Mouse (Mus musculus): ENCODE measurements around the gene Cd2bp2.

Gene Cd2bp2

DNA sequence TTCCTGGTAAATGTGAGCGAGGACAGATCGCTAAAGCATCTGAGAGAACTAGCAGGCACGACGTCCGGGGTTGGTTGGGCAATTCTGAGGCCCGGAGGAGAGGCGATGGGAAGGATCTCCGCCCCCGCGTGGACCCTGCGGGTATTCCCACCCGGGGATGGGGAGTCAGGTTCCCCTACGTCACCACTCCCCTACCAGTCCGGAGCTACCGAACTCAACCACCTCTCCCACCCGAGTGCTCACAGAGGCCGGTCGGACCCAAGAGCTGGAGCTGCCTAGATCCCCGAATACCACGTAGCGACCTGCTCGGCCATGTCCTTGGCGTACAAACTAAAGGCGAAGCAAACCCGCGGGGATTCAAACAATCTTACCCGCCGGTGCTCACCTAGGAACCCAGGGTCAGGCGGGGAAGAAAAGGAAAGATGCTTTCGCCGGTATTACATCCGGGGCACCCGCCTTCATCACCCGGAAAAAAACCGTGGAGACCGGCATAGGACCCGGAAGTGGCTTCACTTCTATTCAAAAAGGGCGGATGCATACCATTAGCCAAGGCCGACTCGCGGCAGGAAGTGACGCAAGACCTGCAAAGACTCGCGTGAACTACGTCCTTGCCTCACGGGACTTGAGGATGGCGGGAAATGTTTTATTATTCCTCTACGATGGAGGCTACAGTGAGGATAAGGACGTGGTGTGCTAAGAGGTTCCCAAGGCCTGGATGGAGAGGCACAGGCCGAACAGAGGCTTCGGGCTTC, at the start of gene Cd2bp2:
Gene Cd2bp2, minus strand, starts transcription at position 507 of the 752 bp plus-strand sequence.
- DNase-seq (ENCODE audit: inconsistent ontology term): peak; percentile 96

DNA sequence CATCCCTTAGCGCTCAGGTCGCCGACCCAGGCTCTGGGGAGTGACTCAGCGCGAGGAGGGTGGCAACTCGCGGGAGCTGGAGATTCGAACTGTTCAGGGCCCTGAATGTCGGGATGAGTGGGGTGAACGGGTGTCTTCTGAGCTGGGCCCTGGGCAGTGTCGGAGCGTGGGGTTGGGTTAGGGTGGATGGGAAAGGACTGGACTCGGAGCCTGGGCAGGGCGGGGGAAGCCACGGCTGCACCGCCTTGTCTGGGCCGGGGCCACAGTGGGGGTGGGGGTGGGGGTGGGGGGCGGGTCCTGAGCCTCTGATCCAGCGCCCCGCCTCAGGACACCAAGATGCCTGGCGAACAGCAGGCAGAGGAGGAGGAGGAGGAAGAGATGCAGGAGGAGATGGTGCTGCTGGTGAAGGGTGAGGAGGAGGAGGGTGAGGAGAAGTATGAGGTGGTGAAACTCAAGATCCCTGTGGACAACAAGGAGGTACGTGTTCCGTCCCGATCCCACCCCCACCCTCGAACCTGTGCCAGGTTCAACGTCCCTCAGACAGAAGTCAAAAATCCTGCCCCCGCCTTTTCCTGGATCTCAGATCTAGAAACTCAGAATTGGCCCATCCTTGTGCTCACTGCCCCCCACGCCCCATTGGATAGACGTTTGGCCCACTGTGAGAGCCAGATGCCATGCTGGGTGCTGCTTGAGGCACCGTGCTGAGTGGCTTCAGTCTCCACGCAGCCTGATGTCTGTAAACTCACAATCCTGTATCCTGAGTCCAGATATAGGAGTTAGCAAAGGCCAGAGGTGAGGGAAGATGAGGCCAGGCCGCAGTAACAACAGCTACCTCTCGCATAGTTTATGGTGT, 49.0 kb upstream of the Cd2bp2 start:
- peak; percentile 36 for DNase-seq (ENCODE audit: inconsistent ontology term)

DNA sequence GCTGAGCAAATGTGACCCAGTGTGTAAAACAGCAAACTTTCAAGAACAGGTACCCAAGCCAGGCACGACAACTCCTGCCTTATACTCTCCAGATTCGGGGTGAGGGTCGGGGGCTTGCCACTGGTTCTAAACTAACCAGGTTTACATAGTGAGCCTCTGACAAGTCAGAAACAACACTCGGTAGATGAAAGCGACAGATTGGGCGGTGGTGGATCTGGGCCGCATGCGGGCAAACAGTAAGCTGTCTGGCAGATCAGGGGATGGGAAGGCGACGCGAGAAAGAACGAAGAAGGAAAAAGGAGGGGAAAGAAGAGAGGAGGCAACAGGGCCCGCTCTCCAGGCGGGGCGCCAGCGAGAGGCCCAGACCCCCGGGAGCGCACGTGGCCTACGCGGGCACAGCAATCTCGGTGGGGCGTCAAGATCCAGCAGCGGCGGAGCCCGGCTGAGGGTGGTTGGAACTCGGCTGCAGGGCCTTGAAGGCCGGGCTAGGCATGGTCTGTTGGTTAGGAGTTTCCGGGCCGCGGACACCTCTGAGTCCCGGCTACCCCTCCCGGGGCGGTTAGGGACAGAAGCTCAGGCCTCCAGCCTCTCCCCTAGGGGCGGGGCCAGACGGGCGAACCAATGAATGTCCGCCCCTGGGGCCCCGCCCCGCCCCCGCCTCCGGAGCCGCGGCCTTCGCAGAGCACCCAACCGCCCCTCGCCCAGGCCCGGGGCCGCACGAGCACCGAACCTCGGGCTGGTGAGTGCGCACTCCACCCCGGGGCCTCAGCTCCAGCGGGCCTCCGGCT, 48.2 kb upstream of the Cd2bp2 start, which contains the start of gene Zfp771:
Gene Zfp771, plus strand, starts transcription at position 405 of the 788 bp plus-strand sequence.
- DNase-seq (ENCODE audit: inconsistent ontology term): peak; percentile 99

- DNase-seq (ENCODE audit: inconsistent ontology term): no peak
These were observed 47.6 kb upstream of the Cd2bp2 start for GRCm38 (mm10) chr7:127243361-127243867.

DNA sequence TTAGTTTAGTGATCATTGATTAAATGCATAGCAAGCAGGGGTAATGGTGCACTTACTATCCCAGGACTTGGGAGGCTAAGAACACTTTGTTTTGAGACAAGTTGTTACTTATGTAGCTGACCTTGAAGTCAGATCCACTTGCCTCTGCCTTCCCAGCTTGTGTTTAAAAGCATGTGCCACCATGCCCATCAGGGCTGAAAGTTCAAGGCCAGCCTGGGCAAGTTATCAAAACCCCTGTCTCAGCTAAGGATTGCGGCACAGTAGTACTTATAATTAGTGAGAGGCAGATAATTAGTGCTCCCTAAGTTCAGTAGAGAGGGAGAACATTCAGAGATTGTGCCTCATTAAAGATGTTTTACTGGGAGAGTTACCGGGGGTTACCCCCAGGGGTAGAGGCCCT, 38.9 kb upstream of the Cd2bp2 start:
- DNase-seq (ENCODE audit: inconsistent ontology term): no peak

- DNase-seq (ENCODE audit: inconsistent ontology term): no peak
These were observed 37.9 kb upstream of the Cd2bp2 start for GRCm38 (mm10) chr7:127233765-127234164.

DNA sequence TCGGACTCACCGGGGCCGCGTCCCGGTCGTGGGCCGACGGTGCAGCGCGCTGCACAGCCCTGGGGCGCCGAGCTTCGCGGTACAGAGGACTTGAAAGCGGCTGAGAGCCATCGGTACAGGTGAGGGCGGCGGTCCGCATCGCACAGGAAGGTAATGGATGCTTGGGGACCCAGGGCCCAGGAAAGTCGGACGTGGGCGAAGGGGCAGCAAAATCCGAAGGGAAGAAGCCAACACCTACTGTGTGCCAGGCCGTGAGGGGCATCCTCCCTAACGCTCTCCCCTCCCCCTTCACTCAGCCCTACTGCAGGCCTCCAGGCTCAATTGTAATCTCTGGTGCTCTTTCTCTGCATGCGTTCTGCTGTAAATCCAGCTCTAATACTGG, 37.5 kb upstream of the Cd2bp2 start:
- DNase-seq (ENCODE audit: inconsistent ontology term): no peak

DNA sequence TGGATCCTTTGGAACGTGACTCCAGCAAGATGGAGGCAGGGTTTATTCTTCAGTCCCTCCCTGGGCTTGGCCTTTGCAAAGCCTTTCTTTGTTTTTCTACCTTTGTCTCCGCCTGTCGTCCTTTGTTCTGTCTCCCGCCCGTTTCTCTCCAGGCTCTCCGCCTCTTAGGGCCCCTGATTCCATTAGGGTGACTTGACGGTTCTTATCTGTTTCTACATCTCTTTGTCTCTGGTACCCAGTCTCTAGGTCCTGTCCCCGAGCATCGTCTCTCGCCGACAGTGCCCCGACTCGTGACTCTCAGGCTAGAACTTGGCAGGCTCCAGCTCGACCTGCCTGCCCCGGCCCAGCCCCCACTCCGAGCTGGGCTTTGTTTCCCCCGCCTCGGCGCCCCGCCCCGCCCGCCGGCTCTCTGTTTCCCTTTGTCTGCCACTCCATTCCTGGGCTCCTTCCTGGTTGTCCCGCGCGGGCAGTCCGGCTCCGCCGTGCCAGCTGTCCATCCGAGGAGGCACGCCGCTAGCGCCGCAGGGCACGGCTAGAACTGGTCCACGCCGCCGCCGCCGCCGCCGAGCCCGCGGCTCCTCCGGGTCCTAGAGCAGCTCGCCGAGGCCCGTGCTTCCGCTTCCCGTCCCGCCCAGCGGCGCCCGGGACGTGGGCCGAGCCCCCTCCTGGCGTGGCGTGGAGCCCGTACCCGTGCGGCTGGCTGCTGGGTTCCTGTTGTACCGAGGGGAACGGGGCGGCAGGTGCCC, 36.9 kb upstream of the Cd2bp2 start, which contains the start of the genes Zfp553 and Sept1:
Gene Zfp553, plus strand, starts transcription at position 440 of the 746 bp plus-strand sequence.
Gene Sept1, minus strand, starts transcription at position 509 of the 746 bp plus-strand sequence.
- peak; percentile 96 for DNase-seq (ENCODE audit: inconsistent ontology term)

DNA sequence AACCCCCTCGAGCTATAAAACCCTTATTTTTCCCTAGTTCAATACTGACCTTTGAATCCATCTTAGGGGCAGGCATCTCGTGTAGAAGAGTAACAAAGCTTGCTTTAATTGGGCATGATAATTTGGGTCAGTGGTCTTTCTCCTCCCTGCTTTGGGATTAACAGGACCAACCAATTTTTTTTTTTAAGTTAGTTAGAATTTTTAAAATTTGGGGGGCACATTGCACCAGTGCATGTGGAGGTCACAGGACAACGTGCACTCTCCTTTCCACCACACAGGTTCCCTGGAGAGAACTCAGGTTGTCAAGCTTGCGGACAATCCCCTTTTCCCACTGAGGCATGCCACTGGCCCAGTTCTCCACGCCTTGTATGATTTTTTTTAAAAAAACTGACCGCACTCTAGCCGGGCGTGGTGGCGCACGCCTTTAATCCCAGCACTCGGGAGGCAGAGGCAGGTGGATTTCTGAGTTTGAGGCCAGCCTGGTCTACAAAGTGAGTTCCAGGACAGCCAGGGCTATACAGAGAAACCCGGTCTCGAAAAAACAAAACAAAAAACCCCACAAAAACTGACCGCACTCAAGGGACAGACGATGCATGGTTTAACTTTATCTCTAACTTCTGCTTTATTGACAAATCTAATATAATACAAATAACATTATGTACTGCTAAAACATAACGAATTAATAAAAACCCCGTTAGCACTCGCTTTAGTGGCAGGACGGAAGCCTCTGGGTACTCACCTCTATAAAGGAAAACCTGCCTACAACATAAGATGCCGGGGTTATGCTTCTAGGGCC, 36.2 kb upstream of the Cd2bp2 start:
- peak; percentile 6 for DNase-seq (ENCODE audit: inconsistent ontology term)

- DNase-seq (ENCODE audit: inconsistent ontology term): no peak
These were observed 35.5 kb upstream of the Cd2bp2 start for GRCm38 (mm10) chr7:127231376-127231775.

DNA sequence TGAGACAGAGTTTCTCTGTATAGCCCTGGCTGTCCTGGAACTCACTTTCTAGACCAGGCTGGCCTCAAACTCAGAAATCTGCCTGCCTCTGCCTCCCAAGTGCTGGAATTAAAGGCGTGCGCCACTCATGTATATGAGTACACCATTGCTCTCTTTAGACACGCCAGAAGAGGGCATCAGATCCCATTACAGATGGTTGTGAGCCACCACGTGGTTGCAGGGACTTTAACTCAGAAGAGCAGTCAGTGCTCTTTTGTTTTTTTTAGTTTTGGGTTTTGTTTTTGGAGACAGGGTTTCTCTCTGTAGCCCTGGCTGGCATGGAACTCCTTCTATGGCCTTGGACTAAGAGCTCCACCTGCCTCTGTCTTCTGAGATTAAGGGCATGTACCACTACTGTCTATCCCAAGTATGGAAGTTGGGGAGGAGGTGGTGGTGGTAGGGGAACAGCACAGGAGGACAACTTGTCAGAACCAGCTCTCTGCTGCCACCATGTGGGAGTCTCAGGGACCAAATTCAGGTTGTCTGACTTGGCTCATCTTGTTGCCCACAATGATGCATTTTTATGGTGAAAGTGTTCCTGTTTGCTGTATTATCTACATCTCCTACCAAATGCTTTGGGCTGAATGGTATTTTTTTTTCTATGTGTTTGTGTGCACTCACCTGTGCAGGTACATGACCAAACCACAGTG, 32.9 kb upstream of the Cd2bp2 start:
- peak; percentile 69 for DNase-seq (ENCODE audit: inconsistent ontology term)

DNA sequence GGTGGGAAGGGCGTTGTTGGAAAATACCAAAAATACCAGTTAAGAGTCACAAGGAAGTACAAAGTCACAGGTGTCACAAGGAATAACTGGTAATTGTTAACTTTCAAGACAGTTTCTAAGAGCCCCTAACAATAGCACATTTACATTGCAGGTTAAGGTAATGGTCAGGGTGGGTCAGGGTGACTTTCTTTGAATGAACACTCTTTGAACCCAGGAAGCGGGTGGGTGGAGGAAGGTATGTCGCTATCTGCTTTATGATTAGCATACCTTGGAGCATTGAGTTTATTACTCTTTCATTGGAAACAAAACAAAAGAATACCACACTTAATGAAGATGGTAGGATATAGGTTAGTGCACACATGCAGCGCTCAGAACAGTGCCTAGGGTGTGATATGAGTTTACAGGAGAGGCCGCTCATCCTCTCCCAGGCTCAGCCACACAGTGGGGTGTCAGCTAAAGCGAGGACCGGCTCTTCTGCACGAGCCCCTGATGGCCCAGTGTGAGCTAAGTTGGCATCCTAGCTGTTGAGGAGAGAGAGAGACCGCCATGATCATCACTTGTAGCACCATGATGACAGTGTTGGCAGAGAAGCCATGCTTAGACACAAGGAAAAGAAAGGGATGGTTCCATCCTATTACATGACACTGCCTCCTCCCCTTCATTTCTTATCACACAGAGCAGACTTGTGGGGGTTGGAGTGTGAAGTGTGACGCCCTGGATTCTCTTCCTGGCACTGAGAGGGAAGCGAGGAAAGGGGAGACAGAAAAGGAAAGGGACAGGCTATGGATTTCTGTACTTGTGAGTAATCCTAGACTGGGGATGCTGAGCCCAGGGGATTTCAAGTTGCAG, 29.5 kb upstream of the Cd2bp2 start:
- DNase-seq (ENCODE audit: inconsistent ontology term): no peak

DNA sequence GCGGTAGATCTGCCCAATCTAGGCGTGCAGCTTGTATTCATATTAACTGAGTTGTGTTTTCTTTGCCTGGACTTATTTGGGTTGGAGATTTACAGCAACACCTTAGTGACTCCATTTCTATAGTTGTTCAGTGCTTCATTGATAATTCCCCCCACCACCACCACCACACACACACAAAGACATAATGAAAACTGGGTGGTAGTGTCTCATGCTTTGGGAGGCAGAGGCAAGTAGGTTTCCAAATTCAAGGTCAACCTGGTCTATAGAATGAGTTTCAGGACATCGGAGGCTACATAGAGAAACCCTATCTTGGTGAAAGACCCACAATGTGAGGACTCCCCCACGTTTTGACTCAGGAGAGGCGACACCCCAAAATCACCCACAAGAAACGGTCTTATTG, 28.8 kb upstream of the Cd2bp2 start:
- no peak for DNase-seq (ENCODE audit: inconsistent ontology term)

DNA sequence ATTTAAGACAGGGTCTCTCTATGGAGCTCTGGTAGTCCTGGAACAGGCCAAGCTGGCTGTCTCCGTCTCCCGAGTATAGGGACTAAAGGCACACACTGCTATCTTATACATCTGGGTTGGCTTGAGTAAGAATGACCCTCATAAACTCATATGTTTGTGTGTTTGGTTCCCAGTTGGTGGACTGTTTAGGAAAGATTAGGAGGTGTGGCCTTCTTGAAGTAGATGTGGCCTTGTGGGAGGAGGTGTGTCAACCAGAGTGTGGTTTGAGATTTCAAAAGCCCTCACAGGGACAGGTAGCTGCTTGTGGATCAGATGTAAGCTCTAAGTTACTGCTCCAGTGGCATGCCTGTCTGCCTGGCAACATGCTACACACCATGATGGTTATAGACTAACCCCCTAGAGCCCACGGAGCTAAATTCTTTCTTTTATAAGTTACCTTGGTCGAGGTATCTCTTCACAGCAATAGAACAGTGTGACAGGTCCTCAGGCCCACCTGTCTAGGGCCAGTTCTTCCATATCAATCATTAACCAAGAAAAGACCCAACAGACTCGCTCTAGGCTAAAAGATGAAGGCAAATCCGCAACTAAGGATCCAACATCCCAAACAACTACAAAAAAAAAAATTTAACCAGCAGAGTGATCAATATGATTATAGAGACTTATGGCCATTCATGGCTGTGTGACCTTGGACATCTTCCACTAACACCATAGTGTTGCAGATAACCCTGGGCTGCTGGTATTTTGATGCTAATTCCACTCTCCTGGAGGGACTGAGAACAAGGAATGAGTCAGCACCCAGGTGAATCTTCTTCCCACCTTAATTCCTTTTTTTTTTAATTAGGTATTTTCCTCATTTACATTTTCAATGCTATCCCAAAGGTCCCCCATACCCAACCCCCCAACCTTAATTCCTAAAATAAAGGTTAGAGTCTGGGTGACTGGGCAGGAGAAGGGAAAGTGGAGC, 27.9 kb upstream of the Cd2bp2 start:
- no peak for DNase-seq (ENCODE audit: inconsistent ontology term)

- no peak for DNase-seq (ENCODE audit: inconsistent ontology term)
These were observed 27.3 kb upstream of the Cd2bp2 start for GRCm38 (mm10) chr7:127223106-127223505.

DNA sequence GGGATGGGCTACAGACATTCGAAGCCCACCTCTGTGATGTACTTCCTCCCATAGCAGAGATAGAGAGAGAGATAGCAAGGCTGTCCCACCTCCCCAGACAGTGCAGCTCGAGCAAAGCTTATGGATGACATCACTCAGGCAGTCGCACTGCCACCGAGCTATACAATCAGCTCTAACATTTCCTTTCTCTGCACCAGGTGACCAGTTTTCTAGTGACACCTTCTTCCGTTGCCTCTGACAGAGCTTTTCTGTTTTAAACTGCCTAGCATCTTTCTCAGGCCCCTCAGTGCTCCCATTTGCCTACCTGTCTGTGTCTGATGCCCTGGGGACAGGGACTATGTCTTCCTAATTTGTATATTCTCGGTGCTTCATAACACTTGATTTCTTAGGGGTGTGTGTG, 24.6 kb upstream of the Cd2bp2 start:
- no peak for DNase-seq (ENCODE audit: inconsistent ontology term)

DNA sequence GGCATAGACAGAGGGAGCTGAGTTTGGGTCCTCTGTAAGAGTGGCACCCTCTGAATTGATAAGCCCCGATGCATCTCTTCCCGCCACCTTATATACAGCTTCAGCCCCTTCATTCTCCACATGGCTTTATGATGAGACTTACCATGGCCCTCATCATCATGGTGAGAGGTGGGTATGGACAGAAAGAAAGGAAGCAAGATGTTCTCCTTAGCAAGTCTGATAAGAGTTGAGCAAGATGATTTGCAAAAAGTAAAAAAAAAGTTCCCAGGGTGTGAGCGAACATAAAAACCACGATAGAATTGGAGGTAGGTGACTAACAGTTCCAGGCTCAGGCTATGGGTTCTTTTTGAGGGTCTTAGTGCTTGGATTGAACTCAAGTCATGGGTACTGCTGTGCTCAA, 22.8 kb upstream of the Cd2bp2 start:
- no peak for DNase-seq (ENCODE audit: inconsistent ontology term)
